Mouse (Mus musculus) forebrain, embryonic 14.5 days (tissue): ENCODE results near the gene Ooep. TPM values are rescaled to one million over a fixed set of nuclear protein-coding genes. Genes with fewer than 3 reads are reported as not detected.
A peak's percentile ranks its signal among the peaks of the same experiment; 100 is the strongest.
"Not testable (repeated sequence)": the region's sequence is repeated elsewhere in the genome, so short reads cannot be mapped to it uniquely, and the experiment has no call there.

Source experiments
- ATAC-seq: fragments of 200-750 bp; cut with Nextera tagmentation; 2 replicates; pipeline ENCODE4 v1.8.0; 2017; ENCODE audit warnings: mild to moderate bottlenecking, moderate library complexity
- DNase-seq: peaks from one replicate; pipeline ENCODE4 v3.0.0-alpha.2; 2015; ENCODE audit warnings: low spot score
- H3K27ac ChIP-seq: fragments of 300-500 bp; sonication (generic); 2 replicates; pipeline ENCODE4 v1.5.1; 2014; ENCODE audit warnings: low read depth, mild to moderate bottlenecking, control low read depth, low read length, moderate library complexity
- H3K27me3 ChIP-seq: fragments of 300-500 bp; sonication (generic); replicated peaks from 2 replicates; pipeline ENCODE4 v1.6.1; 2014; ENCODE audit warnings: low read length, control low read depth, mixed read lengths; ENCODE audit not compliant: control insufficient read depth, insufficient read depth
- H3K36me3 ChIP-seq: fragments of 300-500 bp; sonication (generic); 2 replicates; pipeline ENCODE4 v1.6.1; 2014; ENCODE audit warnings: low read length, control low read depth; ENCODE audit not compliant: control insufficient read depth, insufficient read depth
- H3K4me1 ChIP-seq: fragments of 300-500 bp; sonication (generic); 2 replicates; pipeline ENCODE4 v1.6.1; 2014; ENCODE audit warnings: antibody characterized with exemption, low read length, control low read depth; ENCODE audit not compliant: control insufficient read depth, insufficient read depth
- H3K4me2 ChIP-seq: fragments of 300-500 bp; sonication (generic); 2 replicates; pipeline ENCODE4 v1.6.1; 2014; ENCODE audit warnings: mild to moderate bottlenecking, control low read depth, low read length
- H3K4me3 ChIP-seq: fragments of 300-500 bp; sonication (generic); 2 replicates; pipeline ENCODE4 v1.5.1; 2014; ENCODE audit warnings: low read depth, low read length, control low read depth
- H3K9ac ChIP-seq: fragments of 300-500 bp; sonication (generic); 2 replicates; pipeline ENCODE4 v1.6.1; 2014; ENCODE audit warnings: mild to moderate bottlenecking, low read length, control low read depth, moderate library complexity
- H3K9me3 ChIP-seq: fragments of 300-500 bp; sonication (generic); replicated peaks from 2 replicates; pipeline ENCODE4 v1.6.1; 2016; ENCODE audit warnings: low read length, control low read depth, mixed read lengths; ENCODE audit not compliant: control insufficient read depth
- WGBS: fragments of 180-500 bp; shearing (Covaris S2); extraction: QIAGEN DNeasy Blood & Tissue Kit; methylation state at CpG from one replicate; pipeline ENCODE4 v1.1.7; 2014; 5-methylcytosine and 5-hydroxymethylcytosine counted together
- polyA plus RNA-seq: library from polyadenylated mRNA; unstranded; fragments of >200 nt; fragmentation: Nextera tagmentation; extraction: Ambion mirVana; gene quantifications from 2 replicates; pipeline ENCODE4 v1.2.1, GENCODE M21; 2014

Gene Ooep
- polyA plus RNA-seq, 1 experiment from 2014 or later = 7.3 TPM

- Histone ChIP-seq H3K27me3 (no peaks in the 10 kb centered on the region), H3K27ac (no peak overlapping the region), H3K4me3 (no peak overlapping the region), H3K36me3 (no peaks in the 10 kb centered on the region), H3K9ac (no peak overlapping the region), H3K9me3 (no peaks in the 10 kb centered on the region), H3K4me2 (no peak overlapping the region), H3K4me1 (no peaks in the 10 kb centered on the region)
- no peak for DNase-seq
- WGBS = 72% methylated on average over 3 of the region's 3 CpGs
- ATAC-seq = no peak
These were observed 31.5 kb downstream of the Ooep start for GRCm38 (mm10) chr9:78347004-78347403.

DNA sequence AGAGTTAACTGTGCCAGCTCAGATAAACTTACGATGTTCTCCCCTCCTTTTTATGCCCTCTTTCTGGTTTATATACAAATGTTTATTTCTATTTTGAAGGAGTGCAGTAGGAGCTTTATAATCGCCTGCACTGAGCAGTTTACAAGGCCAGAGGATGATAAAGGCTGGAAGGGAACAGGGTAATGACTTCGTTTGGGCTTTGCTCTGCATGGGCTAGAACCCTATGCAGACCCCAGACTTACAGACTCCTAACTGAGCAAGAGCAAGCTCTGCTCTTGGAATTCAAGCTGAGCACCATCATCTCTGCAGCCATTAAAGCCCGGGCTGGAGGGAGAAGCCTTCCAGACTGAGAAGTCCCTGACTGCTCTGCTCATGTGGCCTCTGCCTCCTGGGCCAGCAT, 33.3 kb downstream of the Ooep start:
- H3K9me3 ChIP-seq, ATAC-seq, DNase-seq, H3K36me3 ChIP-seq, H3K4me3 ChIP-seq, H3K4me1 ChIP-seq, H3K4me2 ChIP-seq, H3K9ac ChIP-seq, H3K27ac ChIP-seq, H3K27me3 ChIP-seq: not testable (repeated sequence)
- 56% methylated on average over 3 of the region's 4 CpGs for WGBS

GRCm38 (mm10) chr9:78343055-78343454, 35.5 kb downstream of the Ooep start:
- WGBS = 88% methylated on average over 9 of the region's 9 CpGs

DNA sequence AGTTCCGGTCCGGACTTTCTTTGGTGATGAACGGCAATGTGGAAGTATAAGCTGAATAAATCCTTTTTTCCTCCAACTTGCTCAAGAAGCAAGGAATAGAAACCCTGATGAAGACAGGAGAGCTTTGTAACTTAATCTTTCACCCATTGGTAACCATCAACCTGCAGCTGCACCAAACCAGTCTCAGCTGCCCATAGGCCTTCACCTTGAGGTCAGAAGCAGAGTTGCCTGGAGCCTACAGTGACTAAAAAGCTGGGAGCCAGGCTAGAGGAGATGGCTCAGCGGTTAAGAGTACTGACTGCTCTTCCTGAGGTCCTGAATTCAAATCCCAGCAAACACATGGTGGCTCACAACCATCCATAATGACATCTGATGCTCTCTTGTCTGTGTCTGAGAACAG, 36.0 kb downstream of the Ooep start:
- WGBS = 91% methylated on average over 4 of the region's 4 CpGs
- not testable (repeated sequence) for DNase-seq, H3K27ac ChIP-seq, ATAC-seq, H3K9me3 ChIP-seq, H3K9ac ChIP-seq, H3K4me2 ChIP-seq, H3K36me3 ChIP-seq, H3K4me3 ChIP-seq, H3K27me3 ChIP-seq, H3K4me1 ChIP-seq

More at GRCm38 (mm10) chr9:78343055-78343454, 35.5 kb downstream of the Ooep start:
- not testable (repeated sequence) for H3K9ac ChIP-seq, H3K9me3 ChIP-seq, H3K36me3 ChIP-seq, H3K4me1 ChIP-seq, H3K27me3 ChIP-seq, H3K4me2 ChIP-seq, DNase-seq, H3K4me3 ChIP-seq, ATAC-seq, H3K27ac ChIP-seq

DNA sequence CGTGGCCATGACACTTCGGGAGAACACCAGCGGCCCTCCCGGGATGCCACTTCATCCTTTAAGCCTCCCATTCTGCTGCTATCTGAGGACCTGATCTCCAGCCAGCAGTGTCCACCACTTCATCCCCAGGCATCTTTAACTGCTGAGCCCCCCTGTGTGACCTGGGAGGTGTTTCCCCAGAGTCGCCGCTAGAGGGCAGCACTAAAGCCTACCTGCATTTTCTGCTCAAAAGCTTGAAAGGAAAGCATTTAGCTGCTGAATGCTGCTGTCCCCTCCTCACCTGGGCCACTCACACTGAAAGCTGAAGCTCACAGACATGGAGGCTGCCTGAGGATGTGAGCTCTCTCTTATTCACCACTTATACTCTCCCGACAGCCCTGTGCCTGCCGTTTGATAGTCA, 38.2 kb downstream of the Ooep start:
- not testable (repeated sequence) for H3K4me2 ChIP-seq, H3K4me3 ChIP-seq, H3K36me3 ChIP-seq, H3K4me1 ChIP-seq, H3K27ac ChIP-seq, H3K27me3 ChIP-seq, H3K9ac ChIP-seq, H3K9me3 ChIP-seq
- DNase-seq (peak; percentile 57), ATAC-seq (peak; percentile 37; the same call in 1 of the 2 replicates)
- 9% methylated on average over 8 of the region's 8 CpGs for WGBS

DNA sequence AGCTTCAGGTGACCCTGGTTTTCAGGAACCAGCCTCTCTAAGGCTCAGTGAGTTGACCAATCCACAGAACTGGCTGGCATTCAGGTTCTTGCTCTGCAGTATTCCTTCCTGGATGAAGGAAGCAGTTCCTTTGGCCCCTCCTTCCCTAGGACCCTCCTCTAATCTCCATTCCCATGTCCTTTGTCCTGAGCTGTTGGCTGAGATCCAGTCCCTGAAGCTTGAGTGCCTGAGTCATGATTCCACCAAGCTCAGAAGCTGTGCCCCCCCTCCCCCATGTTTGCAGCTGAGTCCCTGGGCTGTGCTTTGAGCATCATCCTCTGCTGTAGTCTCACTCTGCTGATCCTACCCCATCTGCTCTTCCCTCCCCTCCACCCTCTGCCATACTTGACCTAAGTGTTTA, 41.5 kb downstream of the Ooep start:
- ATAC-seq, H3K9me3 ChIP-seq, H3K27ac ChIP-seq, H3K4me2 ChIP-seq, H3K4me1 ChIP-seq, H3K36me3 ChIP-seq, H3K9ac ChIP-seq, H3K4me3 ChIP-seq, H3K27me3 ChIP-seq: not testable (repeated sequence)
- DNase-seq = peak; percentile 34

DNA sequence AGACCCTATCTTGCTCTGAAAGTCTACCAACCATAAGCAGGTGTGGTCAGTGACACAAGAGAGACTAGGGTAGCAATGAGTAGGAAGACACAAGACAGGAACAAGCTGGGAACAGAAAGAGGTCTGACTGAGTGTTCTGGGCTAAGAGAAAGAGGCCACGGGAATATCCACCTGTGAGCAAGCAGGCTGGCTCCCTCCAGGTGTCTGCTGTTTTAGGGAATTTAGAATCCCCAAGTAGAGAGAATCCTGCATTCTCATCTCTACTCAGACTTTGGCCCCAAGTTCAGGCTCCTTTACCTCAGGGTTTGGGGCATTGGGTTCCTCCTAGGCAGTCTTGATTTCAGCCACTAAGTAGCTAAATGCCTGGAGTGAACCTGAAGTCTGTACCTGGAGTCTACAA, 51.2 kb downstream of the Ooep start, which contains the start of gene Omt2b:
TSS of gene Omt2b (plus strand) at position 301 of the 400 bp plus-strand sequence.
- not testable (repeated sequence) for ATAC-seq

More for the DNA sequence above, 51.2 kb downstream of the Ooep start, which contains the start of gene Omt2b:
- not testable (repeated sequence) for H3K9ac ChIP-seq, H3K4me1 ChIP-seq, H3K4me2 ChIP-seq, DNase-seq, H3K36me3 ChIP-seq, H3K27me3 ChIP-seq, H3K9me3 ChIP-seq, H3K4me3 ChIP-seq, H3K27ac ChIP-seq
- 83% methylated on average over 1 of the region's 1 CpGs for WGBS

Other genes starting within 250 kb of the Ooep start
- gene Gsta4, start 196.0 kb downstream of the Ooep start, polyA plus RNA-seq = 22.2 and 24.1 TPM in 2 replicates
- gene Gsta1, start 148.1 kb downstream of the Ooep start, polyA plus RNA-seq = not detected in 2 replicates
- gene Gm3776, start 121.6 kb downstream of the Ooep start, polyA plus RNA-seq = not detected in 2 replicates
- gene Gm10639, start 88.8 kb downstream of the Ooep start, polyA plus RNA-seq = not detected in 2 replicates
- gene Omt2a, start 63.9 kb downstream of the Ooep start, polyA plus RNA-seq = not detected in 2 replicates
- not detected in 2 replicates for gene Omt2b, start 51.1 kb downstream of the Ooep start, polyA plus RNA-seq
- gene Gsta2, start 22.9 kb downstream of the Ooep start, polyA plus RNA-seq = not detected in 2 replicates
- 2.1 and 2.8 TPM in 2 replicates for gene Dppa5a, start 10.5 kb downstream of the Ooep start, polyA plus RNA-seq
- gene Ddx43, start 17.1 kb upstream of the Ooep start, polyA plus RNA-seq = 0.08 TPM in 1 of 2 replicates, not detected in the other
- gene Cgas, start 64.5 kb upstream of the Ooep start, polyA plus RNA-seq = 0.50 and 0.51 TPM in 2 replicates
- 23.0 and 25.5 TPM in 2 replicates for gene Mto1, start 69.5 kb upstream of the Ooep start, polyA plus RNA-seq
- gene Gm17324, start 70.1 kb upstream of the Ooep start, polyA plus RNA-seq = 0.52 and 0.56 TPM in 2 replicates
- 4,517 and 5,265 TPM in 2 replicates for gene Eef1a1, start 110.4 kb upstream of the Ooep start, polyA plus RNA-seq
- gene Slc17a5, start 209.3 kb upstream of the Ooep start, polyA plus RNA-seq = 10.2 and 14.7 TPM in 2 replicates
- gene Cd109, start 236.8 kb upstream of the Ooep start, polyA plus RNA-seq = 1.5 and 2.1 TPM in 2 replicates